Mouse (Mus musculus) erythroblast, adult 5-6 weeks (primary cell): Measurements from ENCODE around the gene Cdadc1. TPM values are rescaled to one million over a fixed set of nuclear protein-coding genes. Genes with fewer than 3 reads are reported as not detected.
"Not testable (repeated sequence)": the region's sequence is repeated elsewhere in the genome, so short reads cannot be mapped to it uniquely, and the experiment has no call there.

ENCODE experiments used
- ATAC-seq: replicated peaks from 2 replicates; pipeline ENCODE4 v1.8.0; 2016; ENCODE audit warnings: moderate number of reproducible peaks, mild to moderate bottlenecking, moderate TSS enrichment, inconsistent platforms; ENCODE audit not compliant: poor library complexity, low FRiP score, severe bottlenecking
- total RNA-seq, 2 experiments: library from RNA; stranded (forward) in 1 of 2; stranded (reverse) in 1 of 2; fragments of 150-400 nt in 1 of 2; fragments of 200-764, 138-1000 nt in 1 of 2; gene quantifications; 2 replicates each; pipeline versions ENCODE4 v1.2.3 to v1.2.4; 2015 to 2017; ENCODE audit warnings: low replicate concordance in 2 of 2

Cdadc1 gene
- total RNA-seq, 2 experiments from 2014 or later = 11.1 to 15.0 TPM

DNA sequence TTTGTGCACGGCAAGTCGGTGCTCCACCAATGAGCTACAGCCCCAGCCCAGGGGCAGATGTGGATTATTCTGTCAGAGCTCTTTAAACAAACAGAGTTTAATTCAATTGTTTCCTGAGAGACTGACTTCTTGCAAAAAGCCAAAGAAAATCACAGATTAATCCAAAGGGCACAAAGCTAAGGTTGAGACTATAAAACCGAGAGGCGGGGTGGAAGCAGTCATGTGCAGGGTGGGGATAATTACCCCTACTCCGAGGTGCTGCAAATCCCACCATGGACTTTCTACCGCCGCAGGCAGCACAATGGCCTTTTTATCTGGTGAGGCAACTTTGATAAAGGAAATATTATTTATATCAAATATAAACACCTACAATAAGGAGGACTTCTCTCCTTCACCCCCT lies 19.0 kb upstream of the Cdadc1 start:
- no peak for ATAC-seq

DNA sequence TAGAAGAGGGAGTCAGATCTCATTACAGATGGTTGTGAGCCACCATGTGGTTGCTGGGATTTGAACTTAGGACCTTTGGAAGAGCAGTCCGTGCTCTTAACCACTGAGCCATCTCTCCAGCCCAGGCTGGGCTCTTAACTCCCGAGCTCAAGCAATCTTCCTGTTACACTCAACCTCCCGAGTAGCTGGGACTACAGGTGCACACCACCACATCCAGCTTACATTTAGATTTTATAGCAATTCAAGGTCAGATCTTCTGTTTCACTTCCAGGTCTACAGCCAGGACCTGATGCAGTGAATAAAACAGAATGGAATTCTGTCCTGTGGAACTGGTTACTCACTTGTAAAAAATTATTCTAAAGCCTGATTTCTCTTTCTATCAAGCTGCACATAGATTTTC lies 16.4 kb upstream of the Cdadc1 start:
- ATAC-seq = not testable (repeated sequence)

DNA sequence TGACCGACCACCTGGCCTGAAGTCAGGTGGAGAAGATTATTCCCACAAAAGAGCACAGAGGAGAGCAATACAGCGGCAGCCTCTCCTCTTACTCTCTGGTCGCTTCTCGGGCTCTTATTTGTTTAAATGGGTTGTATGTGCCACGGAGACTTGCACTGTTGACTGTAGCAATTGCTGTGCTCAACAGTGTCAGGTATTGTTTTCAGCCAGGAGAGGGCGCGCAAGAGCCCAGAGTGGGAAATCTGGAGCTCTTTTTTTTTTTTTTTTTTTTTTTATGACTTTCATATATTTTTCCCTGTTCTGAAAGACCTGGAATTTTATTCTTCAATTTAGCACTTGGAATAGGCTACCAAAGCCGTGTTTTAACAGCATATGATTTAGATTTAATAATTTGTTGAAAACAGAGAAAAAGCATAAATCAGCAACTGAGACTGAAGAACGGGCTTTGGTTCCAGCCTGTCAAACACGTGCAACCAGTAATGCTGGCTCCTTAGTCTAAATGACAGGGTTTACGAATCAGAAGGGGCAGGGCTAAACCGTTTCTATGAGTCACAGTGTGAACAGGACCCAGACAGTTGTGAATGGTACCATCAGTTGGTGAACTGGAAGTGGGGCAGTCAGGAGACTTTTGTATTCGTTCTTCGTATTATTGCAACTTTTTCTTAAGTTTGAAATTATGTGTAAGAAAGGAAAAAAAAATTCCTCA lies 15.3 kb upstream of the Cdadc1 start:
- no peak for ATAC-seq

DNA sequence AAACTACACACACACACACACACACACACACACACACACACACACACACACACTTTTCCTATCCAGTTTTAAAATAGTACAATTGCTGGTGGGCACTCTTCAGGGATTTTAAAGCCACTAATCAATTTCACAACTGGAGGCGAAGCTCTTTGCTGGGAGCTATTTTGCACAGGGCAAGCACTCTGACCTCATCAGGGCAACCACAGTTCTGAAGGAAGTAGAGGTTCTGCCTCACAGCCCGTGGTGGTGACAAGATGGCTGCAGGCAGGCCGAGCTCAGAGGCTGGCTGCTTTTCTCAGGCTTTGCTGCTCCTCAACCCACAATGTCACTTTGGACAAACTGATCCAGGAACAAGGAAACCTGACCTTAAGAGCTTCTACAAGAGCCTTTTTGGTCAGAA lies 9.3 kb upstream of the Cdadc1 start:
- ATAC-seq = no peak

DNA sequence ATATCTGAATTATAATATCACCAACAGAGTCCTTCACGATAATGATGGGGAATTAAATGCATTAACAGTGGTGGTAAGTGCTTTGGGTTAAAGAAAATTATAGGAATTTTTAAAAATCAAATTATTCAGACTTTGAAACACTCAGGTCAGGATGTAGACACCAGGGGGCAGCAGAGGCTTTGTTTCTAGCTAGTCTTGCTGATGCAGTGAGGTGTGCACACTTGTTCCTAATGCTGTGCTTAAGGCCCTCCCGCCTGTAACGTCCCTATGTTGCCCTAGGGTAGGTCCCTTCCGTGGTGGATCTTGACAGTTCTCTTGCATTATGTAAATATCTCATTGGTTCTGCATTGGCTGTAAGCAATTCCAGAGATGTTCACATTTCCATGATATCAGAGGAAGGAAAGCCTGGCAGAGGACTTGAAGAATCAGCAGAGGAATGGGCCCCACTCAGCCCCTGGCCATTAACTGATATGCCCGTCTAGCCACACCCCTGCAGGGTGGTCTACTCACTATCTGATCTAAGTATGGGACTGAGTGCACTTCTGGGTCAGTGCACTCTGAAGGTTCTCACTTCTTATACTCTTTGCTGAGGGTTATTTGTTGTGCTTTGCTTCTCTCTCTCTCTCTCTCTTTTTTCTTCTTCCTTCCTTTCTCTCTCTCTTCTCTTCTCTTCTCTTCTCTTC lies 8.1 kb upstream of the Cdadc1 start:
- peak; percentile 75 for ATAC-seq

DNA sequence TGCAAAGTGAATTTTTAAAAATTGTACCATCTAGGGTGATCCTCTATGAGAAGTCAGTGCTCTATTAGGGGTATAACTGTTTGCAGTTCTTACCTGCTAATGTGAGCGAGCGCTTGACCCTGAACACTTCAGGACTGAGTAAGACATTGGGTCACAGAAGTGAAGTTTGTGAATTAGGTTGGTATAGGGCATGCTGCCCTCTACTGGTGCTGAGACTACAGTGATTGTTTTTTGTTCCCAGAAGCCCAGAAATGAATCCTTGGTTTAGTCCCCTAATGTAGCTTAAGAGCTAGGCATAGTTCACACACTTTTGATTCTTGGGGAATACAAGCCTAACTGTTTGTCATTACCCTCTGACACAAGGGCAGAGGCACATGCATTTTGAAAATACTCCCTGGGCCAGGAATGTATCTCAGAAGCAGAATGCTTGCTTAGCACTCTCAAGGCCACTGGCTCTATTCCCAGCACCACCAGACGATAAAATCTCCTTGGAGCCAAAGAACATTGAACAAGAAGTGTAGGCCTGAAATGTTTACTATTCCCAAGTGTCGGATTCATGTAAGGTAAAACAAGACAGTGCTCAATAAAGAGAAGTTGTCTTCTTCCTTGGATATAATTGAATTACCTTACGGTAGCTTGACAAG lies 6.4 kb upstream of the Cdadc1 start:
- ATAC-seq = 0 out of 2 replicates have a peak, but pooled peaks have one; percentile 41

DNA sequence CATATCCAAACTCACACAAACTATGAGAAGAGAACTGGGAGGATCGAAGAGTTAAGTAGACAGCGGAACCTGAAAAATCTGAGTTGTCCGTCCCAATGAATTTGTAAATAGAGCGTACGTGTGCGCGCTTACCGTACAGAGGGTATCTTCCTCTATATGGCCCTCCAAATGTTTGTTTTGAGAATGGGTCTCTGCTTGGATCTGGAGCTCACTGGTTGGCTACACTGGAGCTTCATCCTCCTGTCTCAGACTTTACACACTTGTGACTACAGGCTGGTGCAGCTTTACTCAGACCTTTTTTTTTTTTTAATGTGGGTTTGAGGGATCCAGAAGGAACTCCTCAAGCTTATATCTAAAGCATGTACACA lies 485 bp upstream of the Cdadc1 start:
- no peak for ATAC-seq

DNA sequence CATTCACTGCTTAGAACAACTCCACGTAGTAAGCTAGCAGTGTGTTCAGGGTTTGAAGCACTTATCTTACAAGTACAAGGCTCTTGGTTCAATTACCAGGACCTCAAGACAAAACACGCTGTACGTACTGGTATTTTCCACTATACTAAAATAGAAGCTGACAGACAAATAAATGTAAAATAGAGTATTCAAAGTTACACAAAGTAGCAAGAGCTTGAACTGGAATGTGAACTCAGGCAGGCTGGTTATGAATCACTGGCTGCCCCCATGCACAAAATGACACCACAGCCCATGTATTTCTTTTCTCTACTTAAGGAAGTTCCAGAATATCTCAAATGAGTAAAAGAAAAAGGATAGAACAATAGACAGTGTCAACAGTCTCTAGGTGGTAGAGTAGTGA lies 2.8 kb downstream of the Cdadc1 start:
- ATAC-seq = no peak

DNA sequence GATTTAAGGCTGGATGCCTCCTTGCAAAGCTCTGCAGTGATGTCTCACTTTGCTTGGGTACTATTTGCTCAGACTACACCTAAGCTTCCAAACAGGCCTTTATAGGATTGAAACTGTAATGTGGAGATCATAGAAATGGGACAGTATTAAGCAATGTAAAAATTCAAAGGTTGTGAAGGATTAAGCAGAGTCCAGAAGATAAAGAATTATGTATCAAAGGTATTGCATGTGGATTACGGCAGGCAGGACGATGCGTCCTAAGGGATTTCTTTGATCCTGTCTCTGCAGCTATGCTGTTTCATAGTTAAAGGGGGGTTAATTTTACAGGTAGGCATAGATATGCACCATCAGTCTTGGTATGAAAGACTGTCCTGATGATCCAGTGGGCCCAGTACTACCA lies 5.2 kb downstream of the Cdadc1 start:
- no peak for ATAC-seq

DNA sequence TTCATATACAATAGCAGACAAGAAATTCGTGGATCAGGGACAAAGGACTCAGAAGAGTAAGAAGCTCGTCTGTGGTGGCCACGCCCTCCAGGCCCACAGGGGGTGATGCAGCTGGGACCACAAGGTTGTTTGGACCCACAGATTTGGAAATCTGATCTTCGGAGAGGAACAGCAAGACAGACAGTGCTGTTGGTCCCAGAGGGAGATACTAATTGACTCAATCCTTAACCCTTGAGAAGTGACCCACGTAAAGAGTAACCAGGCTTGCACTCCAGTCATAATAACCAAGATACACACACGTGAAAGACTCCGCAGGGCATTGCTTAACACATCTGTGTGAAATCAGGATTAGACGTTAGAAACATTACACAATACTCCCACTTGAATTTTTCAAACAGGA lies 5.9 kb downstream of the Cdadc1 start:
- ATAC-seq = no peak

DNA sequence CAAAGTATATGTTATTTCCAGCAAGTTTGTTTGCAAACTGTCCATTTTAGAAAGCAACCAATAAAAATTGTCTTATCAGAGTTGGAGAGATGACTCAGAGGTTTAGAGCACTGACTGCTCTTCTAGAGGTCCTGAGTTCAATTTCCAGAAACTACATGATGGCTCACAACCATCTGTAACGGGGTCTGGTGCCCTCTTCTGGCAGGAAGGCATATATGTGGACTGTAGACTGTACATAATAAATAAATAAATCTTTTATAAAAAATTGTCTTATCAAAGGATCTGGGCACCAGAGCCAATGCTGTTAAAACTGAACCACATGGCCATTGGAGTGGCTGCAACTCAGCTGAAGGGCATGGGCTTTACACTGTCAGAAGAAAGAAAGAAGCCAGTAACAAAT lies 7.1 kb downstream of the Cdadc1 start:
- ATAC-seq = no peak

DNA sequence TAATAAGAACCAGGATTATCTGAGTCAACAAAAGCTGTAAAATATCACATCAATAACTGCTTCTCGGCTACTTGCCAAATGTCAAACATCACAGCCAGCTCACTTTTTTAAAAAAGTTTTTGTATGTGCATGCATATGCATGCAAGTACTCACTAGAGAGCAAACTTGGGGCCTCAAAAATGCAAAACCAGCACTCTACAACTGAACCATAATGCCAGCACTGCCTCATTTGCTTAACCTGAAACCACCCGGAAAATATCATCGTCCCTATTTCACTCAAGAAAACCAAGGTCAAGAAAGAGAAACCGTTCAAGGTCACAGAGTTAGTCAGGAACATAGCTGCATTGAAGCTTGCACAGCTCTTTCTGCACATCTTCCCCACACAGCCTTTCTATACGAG lies 21.4 kb downstream of the Cdadc1 start:
- ATAC-seq = no peak

DNA sequence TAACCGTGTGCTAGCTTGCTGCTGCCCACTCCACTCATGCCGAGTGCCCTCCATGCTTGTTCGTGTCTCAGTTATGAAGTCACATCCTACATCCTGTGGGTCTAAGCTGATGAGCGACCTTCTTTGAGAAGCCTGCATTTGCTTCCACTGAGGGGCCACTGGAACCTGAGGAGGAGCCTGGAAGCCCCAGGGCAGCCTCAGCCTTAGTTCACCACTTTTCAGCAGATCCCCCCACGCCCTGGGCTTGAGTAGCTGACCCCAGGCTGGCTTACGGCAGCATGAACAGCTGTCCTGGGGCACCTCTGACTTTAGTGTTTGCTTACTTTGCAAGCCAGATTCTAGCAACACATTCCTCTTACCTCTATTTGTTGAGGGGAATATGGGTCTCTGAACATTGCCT lies 31.0 kb downstream of the Cdadc1 start:
- ATAC-seq = no peak

DNA sequence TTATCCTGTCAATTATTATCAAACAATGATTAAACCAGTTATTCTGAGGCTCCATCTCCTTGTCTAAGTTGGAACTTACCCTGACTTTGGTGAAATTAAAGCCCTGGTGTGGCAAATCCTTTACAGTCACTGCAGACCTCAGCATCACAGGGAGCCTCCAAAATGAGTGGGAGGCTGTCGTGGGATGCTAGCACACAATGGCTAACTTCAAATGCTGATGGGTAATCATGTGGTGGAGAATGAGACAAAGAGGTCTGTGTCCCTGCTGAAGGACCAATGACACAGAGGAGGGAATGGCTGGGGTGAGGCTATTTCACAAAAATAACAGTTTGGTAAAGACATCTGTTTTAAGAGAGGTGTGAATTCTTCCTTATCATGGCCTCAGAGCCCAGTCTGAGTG lies 39.9 kb downstream of the Cdadc1 start:
- ATAC-seq = no peak

DNA sequence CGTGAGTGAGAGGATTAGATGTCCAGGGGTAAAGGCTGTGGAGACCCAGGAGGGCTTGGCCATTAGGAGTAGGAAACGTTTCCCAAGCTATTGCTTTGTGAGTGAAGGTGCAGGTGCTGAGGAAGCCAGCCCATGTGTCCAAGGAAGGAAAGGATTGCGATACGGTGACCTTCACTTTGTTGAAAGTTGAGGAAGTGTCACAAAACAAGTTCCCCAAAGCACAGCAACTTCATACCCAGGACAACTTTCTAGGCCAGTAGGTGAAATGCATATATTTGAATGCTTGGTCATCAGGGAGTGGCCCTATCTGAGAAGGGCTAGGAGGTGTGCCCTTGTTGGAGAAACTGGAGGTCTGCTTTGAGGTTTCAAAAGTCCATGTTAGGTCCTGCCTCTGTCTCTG lies 40.7 kb downstream of the Cdadc1 start:
- ATAC-seq = no peak

DNA sequence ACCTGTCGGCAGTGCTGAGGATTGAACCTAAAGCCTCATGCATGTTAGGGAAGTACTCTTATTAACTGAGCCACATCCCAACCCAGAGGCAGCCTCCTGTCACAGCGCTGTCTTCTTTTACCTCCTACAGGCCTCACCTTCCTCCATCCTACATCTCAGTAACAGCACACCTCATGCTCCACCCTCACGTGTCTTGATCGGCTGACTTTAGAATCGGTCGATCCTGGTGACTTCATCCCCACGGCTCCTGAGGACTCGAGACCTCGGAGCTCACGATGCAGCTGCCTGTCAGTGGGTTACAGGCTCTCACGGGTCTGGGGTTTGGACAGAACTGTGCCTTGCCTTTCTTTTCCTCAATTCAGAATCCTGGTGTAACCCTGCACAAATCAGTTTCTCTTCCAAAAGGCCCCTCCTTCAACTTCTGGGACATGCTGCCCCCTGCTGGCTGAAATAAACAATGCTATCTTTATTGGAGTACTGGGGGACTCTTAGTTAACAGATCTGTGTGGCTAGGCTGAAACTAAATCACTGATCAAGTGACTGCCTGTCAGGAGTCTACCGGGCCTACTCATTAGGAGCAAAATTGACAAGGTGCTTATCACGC lies 41.7 kb downstream of the Cdadc1 start:
- no peak; the same call in 1 of the 2 replicates for ATAC-seq

DNA sequence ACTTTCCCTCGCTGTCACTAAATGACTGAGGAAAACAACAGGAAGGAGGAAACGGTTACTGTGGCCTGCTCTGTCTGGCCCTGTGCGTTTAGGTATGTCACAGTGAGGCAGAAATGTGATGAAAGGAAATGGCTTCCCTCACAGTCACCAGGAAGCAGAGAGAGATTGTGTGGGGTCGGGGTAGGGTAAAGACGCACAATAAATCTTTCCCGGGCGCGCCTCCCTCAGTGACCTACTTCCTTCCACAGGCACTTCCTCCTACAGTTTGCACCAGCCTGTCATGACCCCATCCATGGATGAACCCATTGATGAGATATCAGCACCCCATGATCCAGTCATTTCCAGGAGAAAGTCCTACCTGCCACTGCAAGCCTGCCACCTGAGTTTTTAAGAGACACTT lies 42.7 kb downstream of the Cdadc1 start:
- no peak for ATAC-seq

DNA sequence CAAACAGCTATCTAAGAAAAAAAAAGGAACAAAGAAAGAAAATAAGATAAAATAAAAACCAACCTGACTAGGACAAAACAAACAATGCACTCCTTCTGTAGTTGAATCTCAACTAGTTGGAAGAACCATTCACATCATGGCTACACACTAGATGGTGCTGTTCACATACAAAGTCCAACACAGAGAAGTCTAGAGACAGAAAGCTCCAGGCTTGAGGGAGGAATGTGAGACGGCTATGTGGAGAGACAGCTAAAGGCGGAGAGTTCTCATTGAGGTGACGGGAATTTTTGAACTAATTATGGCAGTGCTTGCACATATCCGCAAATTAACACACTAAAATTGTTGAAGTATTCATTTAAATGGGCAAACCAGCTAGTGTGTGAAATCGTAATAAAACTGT lies 43.7 kb downstream of the Cdadc1 start:
- no peak for ATAC-seq

DNA sequence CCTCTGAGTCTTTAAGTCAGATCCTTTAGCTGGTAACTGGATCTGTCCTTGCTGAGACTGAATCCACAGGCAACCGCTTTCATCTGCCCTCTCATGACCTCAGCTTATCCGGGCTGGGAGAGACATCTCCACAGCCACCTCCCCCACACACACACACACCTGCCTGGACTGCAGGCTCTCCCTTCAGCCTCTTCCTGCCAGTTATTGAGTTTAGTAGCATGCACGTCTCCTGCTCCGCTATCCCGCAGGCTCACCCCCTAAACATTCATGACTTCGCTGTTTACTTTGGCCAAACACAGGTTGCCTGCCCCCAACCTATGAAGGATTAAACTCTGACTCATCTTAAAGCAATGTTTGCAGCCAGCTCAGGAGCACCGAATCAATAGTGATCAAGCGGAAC lies 45.8 kb downstream of the Cdadc1 start:
- no peak for ATAC-seq

DNA sequence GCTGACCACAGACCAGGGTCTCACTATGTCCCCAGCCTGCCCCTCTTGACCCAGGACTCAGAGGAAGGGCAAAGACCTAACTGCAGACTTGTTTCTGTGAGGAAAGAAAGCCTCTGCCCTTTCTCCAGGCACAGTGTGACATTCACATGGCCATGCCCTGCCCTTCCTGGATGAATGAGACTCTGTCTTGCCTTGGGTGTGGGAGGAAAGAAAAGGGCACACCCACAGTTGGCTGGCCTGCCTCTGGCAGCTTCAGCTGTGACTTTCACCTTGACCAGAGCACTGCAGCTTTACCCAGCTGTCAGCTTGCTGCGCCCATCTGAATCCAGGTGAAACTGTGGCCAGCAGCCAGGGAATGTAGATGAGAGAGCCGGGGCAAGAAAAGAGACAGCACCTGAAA lies 46.9 kb downstream of the Cdadc1 start:
- ATAC-seq = no peak

DNA sequence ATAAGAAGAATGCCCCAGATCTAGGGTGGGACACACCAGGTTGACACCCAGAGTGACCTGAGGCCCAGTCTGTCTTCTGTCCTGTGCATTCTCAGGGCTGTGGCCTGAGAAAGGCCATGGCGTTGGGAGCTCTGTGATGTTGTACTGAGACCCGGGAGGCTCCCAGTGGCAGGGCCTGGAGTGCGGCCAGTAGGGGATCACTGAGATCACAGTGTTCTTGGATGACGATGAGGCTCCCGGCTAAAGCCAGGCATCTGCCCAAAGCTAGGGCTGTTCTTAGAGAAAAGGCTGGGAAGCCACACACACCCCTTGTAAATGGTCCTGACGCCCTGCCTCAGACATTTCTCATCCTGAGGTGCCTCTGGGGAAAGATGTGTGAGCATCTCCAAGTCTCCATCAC lies 48.7 kb downstream of the Cdadc1 start:
- no peak for ATAC-seq
